Mouse (Mus musculus) hindbrain, embryonic 13.5 days (tissue): ENCODE measurements around the gene Trpv5. TPM values are rescaled to one million over a fixed set of nuclear protein-coding genes. Genes with fewer than 3 reads are reported as not detected.

Experiments
- ATAC-seq: fragments of 200-750 bp; cut with Nextera tagmentation; 2 replicates; pipeline ENCODE4 v1.8.0; 2017; ENCODE audit warnings: moderate TSS enrichment; ENCODE audit not compliant: low FRiP score
- H3K27ac ChIP-seq: fragments of 300-500 bp; sonication (generic); 2 replicates; pipeline ENCODE4 v1.5.1; 2015; ENCODE audit warnings: inconsistent platforms, mild to moderate bottlenecking, moderate library complexity
- H3K27me3 ChIP-seq: fragments of 300-500 bp; sonication (generic); 2 replicates; pipeline ENCODE4 v1.6.1; 2015; ENCODE audit warnings: mild to moderate bottlenecking, inconsistent platforms
- H3K36me3 ChIP-seq: fragments of 300-500 bp; sonication (generic); 2 replicates; pipeline ENCODE4 v1.6.1; 2015; ENCODE audit warnings: mild to moderate bottlenecking, inconsistent platforms
- H3K4me1 ChIP-seq: fragments of 300-500 bp; sonication (generic); replicated peaks from 2 replicates; pipeline ENCODE4 v1.6.1; 2015; ENCODE audit warnings: inconsistent platforms
- H3K4me2 ChIP-seq: fragments of 300-500 bp; sonication (generic); 2 replicates; pipeline ENCODE4 v1.6.1; 2015; ENCODE audit warnings: inconsistent platforms, mild to moderate bottlenecking, moderate library complexity
- H3K4me3 ChIP-seq: fragments of 300-500 bp; sonication (generic); 2 replicates; pipeline ENCODE4 v1.5.1; 2015; ENCODE audit warnings: mild to moderate bottlenecking, inconsistent platforms
- H3K9ac ChIP-seq: fragments of 300-500 bp; sonication (generic); 2 replicates; pipeline ENCODE4 v1.6.1; 2015; ENCODE audit warnings: mild to moderate bottlenecking, inconsistent platforms
- H3K9me3 ChIP-seq: fragments of 300-500 bp; sonication (generic); 2 replicates; pipeline ENCODE4 v1.6.1; 2016; ENCODE audit warnings: inconsistent platforms
- WGBS: fragments of 180-500 bp; shearing (Covaris S2); methylation state at CpG from one replicate; pipeline ENCODE4 v1.1.7; 2015; 5-methylcytosine and 5-hydroxymethylcytosine counted together
- polyA plus RNA-seq: library from polyadenylated mRNA; unstranded; fragments of >200 nt; fragmentation: Nextera tagmentation; extraction: Ambion mirVana; gene quantifications from 2 replicates; pipeline ENCODE4 v1.2.1, GENCODE M21; 2015

Gene Trpv5
- polyA plus RNA-seq, 1 experiment from 2014 or later: not detected

GRCm38 (mm10) chr6:41681656-41682055 is 1.1 kb upstream of the Trpv5 start:
- Histone ChIP-seq H3K36me3 (no peaks in the 10 kb centered on the region), H3K4me1 (no peaks in the 10 kb centered on the region), H3K9ac (no peak overlapping the region), H3K4me3 (no peak overlapping the region), H3K27me3 (no peaks in the 10 kb centered on the region), H3K27ac (no peak overlapping the region), H3K9me3 (no peaks in the 10 kb centered on the region), H3K4me2 (no peak overlapping the region)
- WGBS: 84% methylated on average over 5 of the region's 5 CpGs
- no peak for ATAC-seq

GRCm38 (mm10) chr6:41676530-41676929 is 4.0 kb downstream of the Trpv5 start:
- no peak for ATAC-seq
- Histone ChIP-seq H3K27ac (no peak overlapping the region), H3K4me1 (no peaks in the 10 kb centered on the region), H3K4me3 (no peak overlapping the region), H3K36me3 (no peaks in the 10 kb centered on the region), H3K27me3 (no peaks in the 10 kb centered on the region), H3K9ac (no peak overlapping the region), H3K4me2 (no peak overlapping the region), H3K9me3 (no peaks in the 10 kb centered on the region)
- 95% methylated on average over 2 of the region's 2 CpGs for WGBS

GRCm38 (mm10) chr6:41662320-41662719 is 18.2 kb downstream of the Trpv5 start:
- Histone ChIP-seq H3K9me3 (no peaks in the 10 kb centered on the region), H3K4me3 (no peak overlapping the region), H3K27ac (no peak overlapping the region), H3K27me3 (no peaks in the 10 kb centered on the region), H3K4me1 (no peaks in the 10 kb centered on the region), H3K9ac (no peak overlapping the region), H3K36me3 (no peaks in the 10 kb centered on the region), H3K4me2 (no peak overlapping the region)
- no peak for ATAC-seq
- WGBS: 24% methylated on average over 2 of the region's 2 CpGs

- H3K4me1 ChIP-seq: no peaks in the 10 kb centered on the region
- no peak overlapping the region for H3K4me3 ChIP-seq
- 93% methylated on average over 1 of the region's 1 CpGs for WGBS
- no peak overlapping the region for H3K4me2 ChIP-seq
- no peak overlapping the region for H3K9ac ChIP-seq
- no peak overlapping the region for H3K27ac ChIP-seq
- no peaks in the 10 kb centered on the region for H3K9me3 ChIP-seq
- H3K27me3 ChIP-seq: no peaks in the 10 kb centered on the region
- no peaks in the 10 kb centered on the region for H3K36me3 ChIP-seq
- ATAC-seq: no peak
Measured at GRCm38 (mm10) chr6:41658487-41658886, 22.1 kb downstream of the Trpv5 start.

GRCm38 (mm10) chr6:41654648-41655047 is 25.9 kb downstream of the Trpv5 start:
- Histone ChIP-seq H3K4me2 (no peak overlapping the region), H3K9me3 (no peaks in the 10 kb centered on the region), H3K4me1 (no peaks in the 10 kb centered on the region), H3K27ac (no peak overlapping the region), H3K9ac (no peak overlapping the region), H3K27me3 (no peaks in the 10 kb centered on the region), H3K4me3 (no peak overlapping the region), H3K36me3 (no peaks in the 10 kb centered on the region)
- ATAC-seq: no peak
- 91% methylated on average over 8 of the region's 8 CpGs for WGBS

- H3K9ac ChIP-seq: no peak overlapping the region
- no peak overlapping the region for H3K4me3 ChIP-seq
- no peaks in the 10 kb centered on the region for H3K4me1 ChIP-seq
- no peaks in the 10 kb centered on the region for H3K9me3 ChIP-seq
- no peak overlapping the region for H3K27ac ChIP-seq
- no peak for ATAC-seq
- H3K27me3 ChIP-seq: no peaks in the 10 kb centered on the region
- H3K4me2 ChIP-seq: no peak overlapping the region
- no peaks in the 10 kb centered on the region for H3K36me3 ChIP-seq
- 95% methylated on average over 5 of the region's 5 CpGs for WGBS
Measured at GRCm38 (mm10) chr6:41653173-41653572, 27.4 kb downstream of the Trpv5 start.

GRCm38 (mm10) chr6:41646672-41647071 is 33.9 kb downstream of the Trpv5 start:
- H3K27ac ChIP-seq: no peak overlapping the region
- no peaks in the 10 kb centered on the region for H3K4me1 ChIP-seq
- no peak for ATAC-seq

GRCm38 (mm10) chr6:41646220-41646619 is 34.3 kb downstream of the Trpv5 start:
- Histone ChIP-seq H3K9ac (no peak overlapping the region), H3K4me1 (no peaks in the 10 kb centered on the region), H3K4me3 (no peak overlapping the region), H3K27ac (no peak overlapping the region), H3K36me3 (no peaks in the 10 kb centered on the region), H3K27me3 (no peaks in the 10 kb centered on the region), H3K4me2 (no peak overlapping the region), H3K9me3 (no peaks in the 10 kb centered on the region)
- no peak for ATAC-seq
- 90% methylated on average over 3 of the region's 3 CpGs for WGBS

More at GRCm38 (mm10) chr6:41646672-41647071, 33.9 kb downstream of the Trpv5 start:
- H3K4me3 ChIP-seq: no peak overlapping the region
- no peaks in the 10 kb centered on the region for H3K36me3 ChIP-seq
- H3K4me2 ChIP-seq: no peak overlapping the region
- no peaks in the 10 kb centered on the region for H3K27me3 ChIP-seq
- H3K9me3 ChIP-seq: no peaks in the 10 kb centered on the region
- H3K9ac ChIP-seq: no peak overlapping the region

- no peak overlapping the region for H3K4me2 ChIP-seq
- no peaks in the 10 kb centered on the region for H3K36me3 ChIP-seq
- no peak overlapping the region for H3K27ac ChIP-seq
- 95% methylated on average over 3 of the region's 3 CpGs for WGBS
- ATAC-seq: no peak
- H3K4me1 ChIP-seq: no peaks in the 10 kb centered on the region
- H3K9me3 ChIP-seq: no peaks in the 10 kb centered on the region
- H3K27me3 ChIP-seq: no peaks in the 10 kb centered on the region
- no peak overlapping the region for H3K9ac ChIP-seq
- no peak overlapping the region for H3K4me3 ChIP-seq
Measured at GRCm38 (mm10) chr6:41643227-41643626, 37.3 kb downstream of the Trpv5 start.

- H3K4me1 ChIP-seq: no peaks in the 10 kb centered on the region
- H3K9me3 ChIP-seq: no peaks in the 10 kb centered on the region
- H3K27me3 ChIP-seq: no peaks in the 10 kb centered on the region
- no peak overlapping the region for H3K4me3 ChIP-seq
- H3K27ac ChIP-seq: no peak overlapping the region
- no peak overlapping the region for H3K9ac ChIP-seq
- no peak overlapping the region for H3K4me2 ChIP-seq
- no peak for ATAC-seq
- no peaks in the 10 kb centered on the region for H3K36me3 ChIP-seq
- 92% methylated on average over 4 of the region's 4 CpGs for WGBS
Measured at GRCm38 (mm10) chr6:41642765-41643164, 37.8 kb downstream of the Trpv5 start.

GRCm38 (mm10) chr6:41641173-41641866 is 39.2 kb downstream of the Trpv5 start:
- Histone ChIP-seq H3K4me3 (no peak overlapping the region), H3K27me3 (no peaks in the 10 kb centered on the region), H3K9me3 (no peaks in the 10 kb centered on the region), H3K4me2 (no peak overlapping the region), H3K27ac (no peak overlapping the region), H3K9ac (no peak overlapping the region), H3K4me1 (no peaks in the 10 kb centered on the region), H3K36me3 (no peaks in the 10 kb centered on the region)
- no peak for ATAC-seq
- 80% methylated on average over 6 of the region's 6 CpGs for WGBS

GRCm38 (mm10) chr6:41640449-41640848 is 40.1 kb downstream of the Trpv5 start:
- no peaks in the 10 kb centered on the region for H3K9me3 ChIP-seq
- H3K9ac ChIP-seq: no peak overlapping the region
- WGBS: 64% methylated on average over 3 of the region's 3 CpGs
- no peaks in the 10 kb centered on the region for H3K27me3 ChIP-seq
- no peak overlapping the region for H3K4me2 ChIP-seq
- H3K4me1 ChIP-seq: no peaks in the 10 kb centered on the region
- no peaks in the 10 kb centered on the region for H3K36me3 ChIP-seq
- no peak overlapping the region for H3K4me3 ChIP-seq
- no peak for ATAC-seq
- no peak overlapping the region for H3K27ac ChIP-seq

GRCm38 (mm10) chr6:41637927-41638506 is 42.6 kb downstream of the Trpv5 start:
- H3K27ac ChIP-seq: no peak overlapping the region
- no peak overlapping the region for H3K4me2 ChIP-seq
- ATAC-seq: no peak
- no peaks in the 10 kb centered on the region for H3K36me3 ChIP-seq
- no peak overlapping the region for H3K9ac ChIP-seq
- no peaks in the 10 kb centered on the region for H3K27me3 ChIP-seq
- H3K9me3 ChIP-seq: no peaks in the 10 kb centered on the region
- H3K4me1 ChIP-seq: no peaks in the 10 kb centered on the region
- H3K4me3 ChIP-seq: no peak overlapping the region
- 82% methylated on average over 6 of the region's 6 CpGs for WGBS
